Mouse (Mus musculus) neural tube, embryonic 10.5 days (tissue): Measurements from ENCODE around the gene Zdhhc16.

Source experiments
- DNase-seq: peaks from one replicate; pipeline ENCODE4 v3.0.0-alpha.2; 2017; ENCODE audit warnings: low spot score; ENCODE audit errors: extremely low spot score

Zdhhc16 gene

GRCm38 (mm10) chr19:41933179-41934086 lies at the start of gene Zdhhc16, which contains the start of gene Exosc1:
Gene Zdhhc16, plus strand, starts transcription at chr19:41933480.
Gene Exosc1, minus strand, starts transcription at chr19:41933423.
- peak; percentile 97 for DNase-seq

- no peak for DNase-seq
Measured at GRCm38 (mm10) chr19:41883882-41884281, 49.4 kb upstream of the Zdhhc16 start.

GRCm38 (mm10) chr19:41888191-41888590 lies 45.1 kb upstream of the Zdhhc16 start:
- DNase-seq, result no peak

DNA sequence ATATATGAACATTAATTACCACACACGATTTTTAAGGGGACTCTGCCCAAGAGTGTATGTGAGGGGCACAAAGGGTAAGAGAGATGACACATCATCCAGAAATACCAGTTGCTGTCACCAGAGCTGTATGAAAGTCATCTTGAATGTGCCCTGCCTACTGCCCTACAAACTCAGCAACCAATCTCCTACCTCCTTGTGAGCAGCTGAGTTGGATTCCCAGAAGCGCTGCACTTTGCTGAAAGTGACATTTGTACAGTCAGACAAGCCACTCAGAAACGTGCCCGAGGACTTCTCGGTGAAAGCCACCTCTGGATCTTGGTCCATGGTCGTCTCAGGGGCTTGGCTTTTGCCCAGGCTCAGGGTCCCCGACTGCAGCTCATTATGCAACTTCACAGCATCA lies 38.3 kb upstream of the Zdhhc16 start:
- DNase-seq, result no peak

DNA sequence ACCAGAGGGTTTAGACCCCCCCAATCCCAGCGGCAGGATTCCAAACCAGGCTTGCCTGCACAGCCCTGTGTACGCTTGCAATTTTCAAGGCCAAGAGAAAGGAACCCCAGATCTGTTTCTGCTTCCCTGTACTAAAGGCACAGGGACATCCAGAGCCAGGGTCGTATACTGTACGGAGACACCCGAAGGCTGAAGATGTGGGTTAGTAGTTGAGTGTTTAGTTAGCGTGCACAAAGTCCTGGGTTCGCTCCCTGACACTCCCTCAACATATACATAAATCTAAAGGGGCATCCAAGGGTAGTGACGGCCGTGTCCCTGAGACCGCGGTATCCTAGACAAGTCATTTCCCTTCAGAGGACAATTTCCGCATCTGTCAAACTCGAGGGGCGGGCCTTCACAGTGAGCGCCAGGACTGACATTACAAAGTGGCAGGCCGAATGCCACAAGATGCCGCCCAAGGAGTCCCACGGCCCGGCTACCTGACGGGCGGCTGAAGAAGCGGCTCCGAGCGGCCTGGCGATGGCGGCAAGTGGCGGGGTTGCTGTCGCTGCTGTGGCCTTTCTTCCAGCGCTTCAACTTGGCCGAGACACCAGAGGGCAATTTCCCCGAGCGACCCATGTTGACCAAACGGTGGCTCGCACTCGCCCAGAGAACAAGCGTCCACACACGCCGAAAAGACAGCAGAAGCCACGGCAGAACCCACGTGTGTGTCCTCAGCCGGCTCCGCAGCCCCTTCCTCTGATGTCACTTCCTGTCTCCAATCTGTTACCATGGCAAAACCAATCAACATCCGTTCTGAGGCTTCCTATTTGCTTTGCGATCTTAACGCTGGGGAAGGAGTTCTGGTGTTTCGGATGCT lies 37.6 kb upstream of the Zdhhc16 start, which contains the start of gene Rrp12:
Rrp12 (minus strand) TSS at position 714 of the 859 bp plus-strand sequence.
- DNase-seq, result peak; percentile 78

DNA sequence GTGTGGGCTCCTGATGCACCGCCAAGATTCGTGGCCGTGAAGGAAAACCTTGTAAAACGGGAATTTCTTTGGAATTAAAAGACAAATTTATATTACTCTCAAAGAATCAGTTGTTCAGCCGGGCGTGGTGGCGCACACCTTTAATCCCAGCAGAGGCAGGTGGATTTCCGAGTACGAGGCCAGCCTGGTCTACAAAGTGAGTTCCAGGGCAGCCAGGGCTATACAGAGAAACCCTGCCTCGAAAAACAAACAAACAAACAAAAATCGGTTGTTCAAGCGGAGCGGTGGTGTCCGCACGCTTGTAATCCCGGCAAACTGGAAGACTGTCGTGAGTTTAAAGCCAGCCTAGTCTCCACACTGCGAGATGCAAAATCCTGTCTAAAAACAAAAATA lies 37.0 kb upstream of the Zdhhc16 start:
- DNase-seq, result no peak

DNA sequence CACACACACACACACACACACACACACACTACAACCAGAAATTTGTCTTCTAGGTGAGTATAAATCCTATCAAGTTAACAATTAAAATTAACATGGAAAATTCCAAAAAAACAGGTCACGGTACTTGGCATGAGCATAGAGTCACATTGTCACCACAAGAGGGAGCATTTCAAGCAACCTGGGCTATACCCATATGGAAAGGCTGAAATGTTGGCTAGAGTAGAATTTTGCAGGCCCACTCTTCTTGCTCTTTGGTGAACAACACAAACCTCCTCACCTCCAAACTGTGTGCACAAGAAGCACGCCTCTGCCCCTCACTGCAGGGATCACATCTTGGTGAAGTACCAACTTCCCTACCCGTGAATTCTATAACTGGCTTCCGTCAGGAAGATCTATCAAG lies 34.4 kb upstream of the Zdhhc16 start:
- DNase-seq, result no peak

- DNase-seq, result no peak
Measured at GRCm38 (mm10) chr19:41900495-41901090, 32.7 kb upstream of the Zdhhc16 start.

- no peak for DNase-seq
Measured at GRCm38 (mm10) chr19:41901696-41902095, 31.6 kb upstream of the Zdhhc16 start.

- DNase-seq, result no peak
Measured at GRCm38 (mm10) chr19:41902848-41903593, 30.3 kb upstream of the Zdhhc16 start.

DNA sequence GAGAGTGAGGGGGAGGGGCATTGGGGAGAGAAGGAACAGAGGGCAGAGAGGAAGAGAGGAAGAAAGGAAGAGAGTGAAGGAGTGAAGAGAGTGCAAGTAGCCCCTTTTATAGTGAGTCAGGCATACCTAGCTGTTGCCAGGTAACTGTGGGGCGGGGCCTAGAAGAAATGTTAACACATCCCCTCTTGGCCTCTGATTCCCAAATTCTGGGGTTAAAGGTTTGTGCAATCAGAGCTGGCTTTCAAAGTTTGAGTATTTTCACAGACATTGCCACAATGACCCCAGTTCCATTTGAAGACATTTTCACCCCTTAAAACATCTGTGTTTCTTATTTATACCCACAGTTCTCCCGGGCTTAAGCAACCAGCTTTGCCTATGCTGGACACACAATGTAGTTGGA lies 28.0 kb upstream of the Zdhhc16 start:
- no peak for DNase-seq

GRCm38 (mm10) chr19:41906311-41907078 lies 26.8 kb upstream of the Zdhhc16 start:
- DNase-seq, result no peak

DNA sequence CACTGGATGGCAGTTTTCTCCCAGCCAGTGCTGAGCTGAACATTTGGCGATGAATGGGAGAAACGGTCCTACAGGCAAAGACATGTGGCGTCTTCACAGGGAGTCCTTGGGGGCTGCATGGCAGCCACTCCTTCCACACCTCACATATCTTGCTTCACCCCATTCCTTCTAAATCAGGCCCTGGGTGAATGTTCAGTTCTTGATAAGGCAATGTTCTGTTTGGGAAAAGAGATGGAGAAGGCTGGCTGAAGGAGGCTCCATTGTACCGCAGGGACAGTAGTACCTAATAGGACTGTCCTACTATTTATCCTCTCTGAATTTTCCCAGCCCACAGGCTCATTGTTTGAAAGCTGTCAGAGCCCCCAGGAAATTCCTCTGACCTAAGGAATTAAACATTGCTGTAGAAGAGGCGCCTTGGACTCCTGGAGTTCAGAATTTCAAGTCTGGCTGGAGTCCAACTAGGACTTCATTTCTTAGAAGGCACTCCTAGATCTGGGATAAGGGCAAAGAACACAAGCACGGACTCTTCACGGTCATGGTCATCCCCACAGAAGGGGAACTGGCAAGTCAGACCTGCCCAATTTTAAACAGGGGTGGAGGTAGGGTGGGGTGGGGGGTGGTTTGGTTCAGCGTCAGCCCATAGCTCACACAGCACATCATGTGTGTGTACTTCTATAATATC lies 26.1 kb upstream of the Zdhhc16 start:
- DNase-seq, result no peak

GRCm38 (mm10) chr19:41908736-41909135 lies 24.5 kb upstream of the Zdhhc16 start:
- DNase-seq, result no peak

DNA sequence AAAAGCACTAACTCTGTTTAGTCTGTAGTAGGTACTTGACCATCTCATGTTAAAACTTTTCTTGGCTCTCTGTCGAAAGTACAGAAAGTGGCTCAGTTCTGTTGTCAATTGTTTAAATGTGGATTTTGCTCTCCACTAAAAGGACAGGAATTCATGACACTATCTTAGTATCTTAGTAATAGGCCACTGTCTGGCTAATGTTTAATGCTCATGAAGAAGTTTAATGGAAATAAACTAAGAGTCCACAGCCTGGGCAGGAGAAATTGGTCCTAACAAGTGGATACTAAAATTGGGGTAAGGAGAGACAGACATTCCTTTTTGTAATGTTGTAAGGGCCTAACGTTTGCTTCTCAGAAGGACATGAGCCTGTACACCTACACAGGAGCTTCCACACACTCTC lies 22.9 kb upstream of the Zdhhc16 start:
- DNase-seq, result no peak

DNA sequence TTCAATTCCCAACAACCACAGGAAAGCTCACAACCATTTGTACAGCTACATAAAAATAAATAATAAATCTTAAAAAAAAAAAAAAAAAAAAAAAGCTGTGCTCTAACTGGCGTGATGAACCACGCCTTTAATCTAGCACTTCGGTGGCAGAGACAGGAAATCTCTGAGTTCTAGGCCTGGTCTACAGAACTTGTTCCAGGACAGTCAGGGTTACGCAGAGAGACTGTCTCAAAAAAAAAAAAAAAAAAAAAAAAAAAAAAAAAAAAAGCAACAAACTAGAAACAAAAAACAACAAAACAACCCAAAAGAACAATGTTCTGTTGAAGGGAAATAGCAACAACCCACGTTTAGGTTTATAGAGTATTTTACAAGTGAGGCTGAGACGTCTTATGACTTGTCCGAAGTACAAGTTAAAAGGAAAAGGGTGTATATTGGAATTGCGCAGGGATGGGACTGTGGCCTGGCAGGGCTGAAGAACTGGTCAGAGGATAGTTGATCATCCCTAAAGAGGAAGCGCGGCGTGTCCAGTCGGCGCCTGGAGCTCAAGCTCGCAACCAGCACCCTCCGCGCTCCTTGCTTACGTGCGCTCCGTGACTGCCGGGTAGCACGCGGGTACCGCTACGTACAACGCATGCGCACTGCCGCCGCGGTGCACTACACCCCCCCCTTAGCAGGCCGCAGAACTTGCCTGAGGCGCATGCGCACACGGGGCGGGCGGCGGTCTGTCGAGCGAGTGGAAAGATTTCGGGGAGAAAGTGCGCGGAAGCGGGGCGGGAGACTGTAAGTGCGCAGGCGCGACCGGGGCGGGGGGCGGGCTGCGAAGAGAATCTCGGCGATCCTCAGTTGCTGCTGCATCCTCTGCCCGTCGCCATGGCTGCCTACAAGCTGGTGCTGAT lies 21.9 kb upstream of the Zdhhc16 start, which contains the start of gene Pgam1:
Pgam1 (plus strand) TSS at position 746 of the 896 bp plus-strand sequence.
- peak; percentile 98 for DNase-seq

GRCm38 (mm10) chr19:41912121-41913080 lies 20.9 kb upstream of the Zdhhc16 start:
- DNase-seq, result peak; percentile 72
